Mouse (Mus musculus): ENCODE measurements around the gene Ttll4.

Ttll4 gene

DNA sequence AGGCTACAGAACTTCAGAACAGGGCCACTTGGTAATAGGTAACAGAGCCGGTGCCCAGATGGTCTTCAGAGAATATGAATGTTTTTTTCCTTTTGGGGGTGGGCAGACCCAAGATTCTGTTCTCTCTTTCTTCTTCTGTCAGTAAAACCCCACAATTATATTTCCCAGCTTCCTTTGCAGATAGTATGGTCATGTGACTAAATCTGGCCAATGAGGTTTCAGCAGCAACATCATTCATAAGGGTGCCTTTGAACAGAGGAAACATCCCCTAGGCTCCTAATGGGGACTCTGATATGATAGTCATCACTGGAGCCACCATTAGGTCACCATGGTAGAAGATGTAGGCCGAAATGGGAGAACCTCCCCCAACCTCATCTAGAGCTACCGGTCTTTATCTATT is 91.3 kb downstream of the Ttll4 start:
- no peak for DNase-seq (ENCODE audit: low spot score in 2 of 2)
